In the genomic region with DNA sequence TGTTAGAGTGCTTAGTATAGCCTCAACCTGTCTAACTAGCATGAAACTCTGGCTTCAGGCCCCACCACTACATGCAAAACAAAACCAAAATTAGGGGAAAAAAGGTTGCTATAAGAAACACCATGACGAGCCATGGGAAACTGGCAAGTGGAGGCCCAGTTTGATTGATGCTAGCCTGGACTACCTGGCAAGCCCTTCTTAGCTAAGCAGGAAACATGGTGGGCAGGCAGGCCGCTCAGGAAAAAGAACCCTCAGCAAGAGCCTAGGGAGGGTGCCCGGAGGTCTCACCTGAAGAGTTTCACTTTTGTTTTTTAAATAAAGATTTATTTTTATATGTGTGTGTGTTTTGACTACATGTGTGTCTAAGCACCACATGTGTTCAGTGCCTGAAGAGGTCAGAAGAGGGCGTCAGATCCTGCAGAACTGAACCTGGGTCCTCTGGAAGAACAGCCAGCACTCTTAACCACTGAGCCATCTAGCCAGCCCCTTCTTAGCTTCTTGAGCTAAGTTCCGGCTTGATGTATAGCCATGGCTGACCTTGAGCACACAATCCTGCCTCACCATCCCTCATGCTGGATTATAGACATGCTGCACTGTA, we compare ENCODE assay signal across 35 mouse cellular contexts. TPM values are rescaled to one million over a fixed set of nuclear protein-coding genes. Genes with fewer than 3 reads are reported as not detected.
DNase-seq lines count a peak whose midpoint lies in the region; ATAC-seq lines count a peak whose summit lies in the region.
"Had no signal": no experiment of that assay in that cellular context is flagged by ENCODE, and none has a peak within 500 bp of the region (broad histone marks: within the 10 kb centered on the region; RNA-seq: fewer than 3 reads in every experiment).

No protein-coding gene starts in this region.

- no peaks in the 10 kb centered on the region for H3K27me3 ChIP-seq in embryonic facial prominence, embryonic 13.5 days
- H3K27me3 ChIP-seq in embryonic facial prominence, embryonic 10.5 days (replicated peaks; ENCODE audit: low read depth, poor library complexity, severe bottlenecking), result no peaks in the 10 kb centered on the region
- no peaks in the 10 kb centered on the region for H3K27me3 ChIP-seq in liver, embryonic 16.5 days (ENCODE audit: control insufficient read depth, insufficient read depth, low read depth, low read length)
- no peaks in the 10 kb centered on the region for H3K27me3 ChIP-seq in splenic B cell, adult 2 months (ENCODE audit: control insufficient read depth, insufficient read depth, low read length, poor library complexity, severe bottlenecking)
- H3K27me3 ChIP-seq: forebrain, embryonic 13.5 days; hindbrain, embryonic 13.5 days; liver, embryonic 13.5 days; megakaryocyte, embryonic 14.5 days; midbrain, embryonic 13.5 days had no signal

- H3K27ac ChIP-seq in embryonic facial prominence, embryonic 13.5 days, result no peak overlapping the region
- H3K27ac ChIP-seq in embryonic facial prominence, embryonic 10.5 days (replicated peaks), result no peak overlapping the region
- no peak overlapping the region for H3K27ac ChIP-seq in liver, embryonic 16.5 days (ENCODE audit: low read length)
- H3K27ac ChIP-seq: forebrain, embryonic 13.5 days; hindbrain, embryonic 13.5 days; liver, embryonic 13.5 days; midbrain, embryonic 13.5 days had no signal

- H3K9ac ChIP-seq in embryonic facial prominence, embryonic 13.5 days, result 0 out of 2 replicates have a peak overlapping the region, but pooled peaks have one; percentile 44
- H3K9ac ChIP-seq in liver, embryonic 16.5 days (ENCODE audit: low read depth, low read length), result no peak overlapping the region
- H3K9ac ChIP-seq: forebrain, embryonic 13.5 days; hindbrain, embryonic 13.5 days; liver, embryonic 13.5 days; midbrain, embryonic 13.5 days had no signal

- peaks cover 31% of the 10 kb centered on the region for H3K36me3 ChIP-seq in embryonic facial prominence, embryonic 13.5 days
- peaks cover 59% of the 10 kb centered on the region for H3K36me3 ChIP-seq in embryonic facial prominence, embryonic 10.5 days (replicated peaks)
- H3K36me3 ChIP-seq in liver, embryonic 16.5 days (ENCODE audit: control insufficient read depth, insufficient read depth), result no peaks in the 10 kb centered on the region; the same call in 1 of the 2 replicates
- H3K36me3 ChIP-seq in splenic B cell, adult 2 months (ENCODE audit: control insufficient read depth, insufficient read depth, low read length, poor library complexity, severe bottlenecking), result peaks cover 18% of the 10 kb centered on the region

- 81% methylated on average over 5 of the region's 5 CpGs for WGBS in embryonic facial prominence, embryonic 13.5 days
- WGBS in embryonic facial prominence, embryonic 10.5 days, result 81% methylated on average over 5 of the region's 5 CpGs
- whole genome bisulfite sequencing in liver, embryonic 16.5 days (ENCODE audit: insufficient replicate concordance), result 64% methylated on average over 5 of the region's 5 CpGs

- DNase-seq in embryonic facial prominence, embryonic 10.5 days (ENCODE audit: low spot score), result no peak
- DNase-seq in liver, result no peak
- peak; percentile 77 for DNase-seq in A20 (ENCODE audit: low read depth, low spot score)
- DNase-seq in splenic B cell, adult 2 months (ENCODE audit: low read depth, low spot score), result peak; percentile 35
- DNase-seq: adrenal gland, postnatal 36 days; cerebellum, adult 18-20 months; cerebellum, postnatal 10 days; gastrocnemius, postnatal 25 days; heart, adult 11 months; heart, postnatal 4 days; kidney, adult 11 months; kidney, postnatal 25 days; left cerebral cortex, postnatal 4 days; liver, embryonic 13.5 days; lung, adult 2 months; spleen, adult 18-20 months had no signal

- H3K4me2 ChIP-seq in embryonic facial prominence, embryonic 13.5 days, result no peak overlapping the region
- no peak overlapping the region for H3K4me2 ChIP-seq in liver, embryonic 16.5 days (ENCODE audit: low read depth, low read length)
- H3K4me2 ChIP-seq: forebrain, embryonic 13.5 days; heart, embryonic 11.5 days; hindbrain, embryonic 13.5 days; liver, embryonic 13.5 days; midbrain, embryonic 13.5 days had no signal

- no peak overlapping the region for H3K4me3 ChIP-seq in embryonic facial prominence, embryonic 13.5 days
- H3K4me3 ChIP-seq in embryonic facial prominence, embryonic 10.5 days, result no peak overlapping the region
- no peak overlapping the region for H3K4me3 ChIP-seq in liver, embryonic 16.5 days (ENCODE audit: low read depth, low read length)
- H3K4me3 ChIP-seq: forebrain, embryonic 13.5 days; hindbrain, embryonic 13.5 days; liver, embryonic 13.5 days; megakaryocyte, embryonic 14.5 days; midbrain, embryonic 13.5 days had no signal

- H3K9me3 ChIP-seq in embryonic facial prominence, embryonic 13.5 days, result no peaks in the 10 kb centered on the region
- H3K9me3 ChIP-seq in embryonic facial prominence, embryonic 10.5 days, result no peaks in the 10 kb centered on the region
- no peaks in the 10 kb centered on the region for H3K9me3 ChIP-seq in liver, embryonic 16.5 days (replicated peaks; ENCODE audit: control insufficient read depth, low read length)
- H3K9me3 ChIP-seq: forebrain, embryonic 13.5 days; hindbrain, embryonic 13.5 days; liver, embryonic 13.5 days; megakaryocyte, embryonic 14.5 days; midbrain, embryonic 13.5 days had no signal

- peaks cover 7% of the 10 kb centered on the region; the same call in 1 of the 2 replicates for H3K4me1 ChIP-seq in embryonic facial prominence, embryonic 13.5 days
- H3K4me1 ChIP-seq in embryonic facial prominence, embryonic 10.5 days, result no peaks in the 10 kb centered on the region
- no peaks in the 10 kb centered on the region for H3K4me1 ChIP-seq in liver, embryonic 16.5 days (ENCODE audit: control insufficient read depth, low read depth, low read length)
- H3K4me1 ChIP-seq: forebrain, embryonic 13.5 days; hindbrain, embryonic 13.5 days; liver, embryonic 13.5 days; midbrain, embryonic 13.5 days had no signal

- no peak for ATAC-seq in embryonic facial prominence, embryonic 13.5 days (ENCODE audit: insufficient number of reproducible peaks, insufficient read depth, low FRiP score, low TSS enrichment, low read depth)
- 0 out of 2 replicates have a peak, but pooled peaks have one; percentile 2 for ATAC-seq in liver, embryonic 16.5 days (ENCODE audit: low read depth)
- ATAC-seq in monocyte, adult 5-6 weeks (replicated peaks; ENCODE audit: insufficient number of reproducible peaks, low FRiP score, low TSS enrichment, poor library complexity, severe bottlenecking), result no peak
- ATAC-seq: forebrain, embryonic 13.5 days; midbrain, embryonic 13.5 days had no signal

RNA-seq across cellular contexts. Expression of a gene that starts 47.6 kb away (rescaled TPM):
- 0.80 and 1.2 TPM in 2 replicates for polyA plus RNA-seq in embryonic facial prominence, embryonic 13.5 days (2015; fragmentation: Nextera tagmentation; extraction: Ambion mirVana)
- not detected in 2 replicates for polyA plus RNA-seq in embryonic facial prominence, embryonic 10.5 days (2016; fragmentation: Nextera tagmentation; extraction: Ambion mirVana)
- polyA plus RNA-seq in liver, embryonic 16.5 days (2015; fragmentation: Nextera tagmentation; extraction: Ambion mirVana), result not detected in 2 replicates
- total RNA-seq in monocyte, adult 5-6 weeks (2017), result not detected in 3 replicates
- total RNA-seq: adrenal gland, adult 18-20 months; adrenal gland, postnatal 36 days; neutrophil, adult 5-6 weeks had no signal
- polyA plus RNA-seq: forebrain, embryonic 13.5 days; kidney, embryonic 14.5 days; liver, embryonic 13.5 days had no signal

RNA-seq across cellular contexts. Expression of a gene that starts 52.3 kb away (rescaled TPM):
- polyA plus RNA-seq in embryonic facial prominence, embryonic 13.5 days (2015; fragmentation: Nextera tagmentation; extraction: Ambion mirVana), result 59.1 and 59.3 TPM in 2 replicates
- 68.1 and 71.9 TPM in 2 replicates for polyA plus RNA-seq in embryonic facial prominence, embryonic 10.5 days (2016; fragmentation: Nextera tagmentation; extraction: Ambion mirVana)
- polyA plus RNA-seq in liver, embryonic 16.5 days (2015; fragmentation: Nextera tagmentation; extraction: Ambion mirVana), result 16.2 and 16.9 TPM in 2 replicates
- total RNA-seq in monocyte, adult 5-6 weeks (2017), result 38.3 to 59.3 TPM (median 43.2 TPM) in 3 replicates

RNA-seq across cellular contexts. Expression of a gene that starts 53.1 kb away (rescaled TPM):
- 19.0 and 19.8 TPM in 2 replicates for polyA plus RNA-seq in embryonic facial prominence, embryonic 13.5 days (2015; fragmentation: Nextera tagmentation; extraction: Ambion mirVana)
- 33.1 and 34.8 TPM in 2 replicates for polyA plus RNA-seq in embryonic facial prominence, embryonic 10.5 days (2016; fragmentation: Nextera tagmentation; extraction: Ambion mirVana)
- 12.8 and 14.0 TPM in 2 replicates for polyA plus RNA-seq in liver, embryonic 16.5 days (2015; fragmentation: Nextera tagmentation; extraction: Ambion mirVana)
- total RNA-seq in monocyte, adult 5-6 weeks (2017), result 304 to 378 TPM (median 341 TPM) in 3 replicates

RNA-seq across cellular contexts. Expression of a gene that starts 59.3 kb away (rescaled TPM):
- not detected in 2 replicates for polyA plus RNA-seq in embryonic facial prominence, embryonic 13.5 days (2015; fragmentation: Nextera tagmentation; extraction: Ambion mirVana)
- polyA plus RNA-seq in embryonic facial prominence, embryonic 10.5 days (2016; fragmentation: Nextera tagmentation; extraction: Ambion mirVana), result not detected in 2 replicates
- polyA plus RNA-seq in liver, embryonic 16.5 days (2015; fragmentation: Nextera tagmentation; extraction: Ambion mirVana), result not detected in 2 replicates
- total RNA-seq in monocyte, adult 5-6 weeks (2017), result not detected in 3 replicates
- total RNA-seq: adrenal gland, adult 18-20 months; adrenal gland, postnatal 36 days; common myeloid progenitor, adult 5-6 weeks; gastrocnemius, postnatal 25 days; heart, postnatal 4 days; layer of hippocampus, adult 18-20 months; layer of hippocampus, postnatal 25 days; left cerebral cortex, adult 8-10 months; left cerebral cortex, postnatal 4 days; neutrophil, adult 5-6 weeks had no signal
- polyA plus RNA-seq: brain, embryonic 14.5 days; forebrain, embryonic 13.5 days; heart, embryonic 11.5 days; heart, postnatal 0 days; hindbrain, embryonic 13.5 days; kidney, embryonic 14.5 days; liver, embryonic 13.5 days; midbrain, embryonic 13.5 days; neural tube, embryonic 11.5 days; stomach, embryonic 14.5 days had no signal

Comparison
In these comparisons a context has a peak if more than half of its experiments do, and no peak if none do; other contexts are left out.
1. DNase-seq: peak in A20 (single experiment) and splenic B cell, adult 2 months (single experiment); none in embryonic facial prominence, embryonic 10.5 days (single experiment) and liver (single experiment).